In the genomic region with DNA sequence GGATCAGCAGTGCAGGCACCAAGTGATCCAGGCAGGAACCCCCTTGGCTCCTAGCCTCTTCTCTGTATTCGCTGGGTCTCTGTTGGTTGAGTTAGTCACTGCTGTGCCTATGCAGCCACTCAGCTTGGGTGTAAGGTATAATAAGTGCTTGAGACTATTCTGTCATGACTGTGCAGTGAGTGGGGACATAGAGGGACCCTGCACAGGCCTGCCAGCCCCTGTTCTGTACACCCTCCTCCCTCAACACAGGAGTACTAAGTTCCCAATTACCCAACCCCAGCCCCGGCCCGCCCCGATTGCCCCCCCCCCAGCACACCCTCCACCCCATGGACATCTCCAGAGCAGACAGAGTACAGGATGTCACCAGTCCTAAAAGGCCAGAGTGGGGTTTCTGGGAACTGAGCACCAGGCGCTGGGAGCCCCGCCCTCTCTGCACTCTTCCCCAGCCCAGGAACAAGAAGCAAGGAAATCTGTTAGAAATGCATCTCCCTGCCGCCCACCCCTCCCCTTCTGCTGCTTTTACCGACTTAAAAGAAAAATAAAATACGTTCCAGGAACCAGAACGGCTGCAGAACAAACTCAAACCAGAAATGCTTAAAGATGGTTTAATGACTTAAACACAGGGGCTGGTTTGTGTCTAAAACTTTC, we compare ENCODE assay signal across 21 mouse cellular contexts. TPM values are rescaled to one million over a fixed set of nuclear protein-coding genes. Genes with fewer than 3 reads are reported as not detected.
DNase-seq lines count a peak whose midpoint lies in the region; ATAC-seq and TF ChIP-seq lines count a peak whose summit lies in the region.
"Had no signal": no experiment of that assay in that cellular context is flagged by ENCODE, and none has a peak within 500 bp of the region (broad histone marks: within the 10 kb centered on the region; RNA-seq: fewer than 3 reads in every experiment).

No protein-coding gene starts in this region.

- no peak overlapping the region for H3K4me3 ChIP-seq in gastrocnemius, adult 2 months
- no peak overlapping the region for H3K4me3 ChIP-seq in neural tube, embryonic 13.5 days
- no peak overlapping the region; the same call in 1 of the 2 replicates for H3K4me3 ChIP-seq in limb, embryonic 10.5 days

- peak overlapping the region; percentile 46; the same call in 1 of the 2 replicates for H3K27ac ChIP-seq in gastrocnemius, adult 2 months
- no peak overlapping the region for H3K27ac ChIP-seq in neural tube, embryonic 13.5 days (replicated peaks)
- H3K27ac ChIP-seq in limb, embryonic 10.5 days, result peak overlapping the region; percentile 66; the same call in 1 of the 2 replicates

- H3K9me3 ChIP-seq in neural tube, embryonic 13.5 days, result no peaks in the 10 kb centered on the region
- H3K9me3 ChIP-seq in limb, embryonic 10.5 days (replicated peaks), result no peaks in the 10 kb centered on the region

- ATAC-seq in neural tube, embryonic 13.5 days (ENCODE audit: low read depth), result peak; percentile 32; the same call in 1 of the 2 replicates
- ATAC-seq: liver, postnatal 0 days had no signal

- H3K36me3 ChIP-seq in neural tube, embryonic 13.5 days, result no peaks in the 10 kb centered on the region
- H3K36me3 ChIP-seq in limb, embryonic 10.5 days, result no peaks in the 10 kb centered on the region

- no peak for TF ChIP-seq CTCF in gastrocnemius, adult 2 months (IDR thresholded peaks at IDR 0.05)

- no peak overlapping the region for H3K4me2 ChIP-seq in neural tube, embryonic 13.5 days

- WGBS in neural tube, embryonic 13.5 days, result 47% methylated on average over 10 of the region's 10 CpGs
- 37% methylated on average over 10 of the region's 10 CpGs for WGBS in limb, embryonic 10.5 days

- H3K27me3 ChIP-seq in neural tube, embryonic 13.5 days, result 0 out of 2 replicates have a peak, but pooled peaks cover 2% of the 10 kb centered on the region
- H3K27me3 ChIP-seq in limb, embryonic 10.5 days (ENCODE audit: low read depth, poor library complexity, severe bottlenecking), result peaks cover 48% of the 10 kb centered on the region; the same call in 1 of the 2 replicates

- intact Hi-C loops in gastrocnemius, adult 2 months (cut with DNase I), result no loop called here

- no peak for DNase-seq in gastrocnemius, adult 2 months
- DNase-seq in gastrocnemius, postnatal 10 days, result no peak
- no peak for DNase-seq in neural tube, embryonic 10.5 days (ENCODE audit: extremely low spot score, low spot score)
- no peak for DNase-seq in limb, embryonic 10.5 days (ENCODE audit: low spot score)
- peak; percentile 47 for DNase-seq in yolk sac, embryonic 10.5 days (ENCODE audit: low spot score)
- DNase-seq in spleen, adult 18-20 months, result no peak
- DNase-seq in right cerebral cortex, adult 18-20 months, result no peak
- DNase-seq: adrenal gland, postnatal 36 days; cerebellum, adult 18-20 months; heart, postnatal 36 days; kidney, adult 11 months; liver, postnatal 0 days; thymus, adult 18-20 months had no signal

- peaks cover 12% of the 10 kb centered on the region for H3K4me1 ChIP-seq in neural tube, embryonic 13.5 days (replicated peaks)
- H3K4me1 ChIP-seq in limb, embryonic 10.5 days, result peaks cover 33% of the 10 kb centered on the region

- no peak overlapping the region for H3K9ac ChIP-seq in neural tube, embryonic 13.5 days
- H3K9ac ChIP-seq: liver, postnatal 0 days had no signal

RNA-seq across cellular contexts. Expression of a gene that starts 24.8 kb away (rescaled TPM):
- not detected for total RNA-seq in gastrocnemius, adult 2 months (2021)
- not detected for total RNA-seq in gastrocnemius, postnatal 10 days (2021)
- polyA plus RNA-seq in neural tube, embryonic 13.5 days (2015; fragmentation: Nextera tagmentation; extraction: Ambion mirVana), result 0.37 TPM in 1 of 2 replicates, not detected in the other
- polyA plus RNA-seq in limb, embryonic 10.5 days (2016; fragmentation: Nextera tagmentation; extraction: Ambion mirVana), result not detected in 2 replicates
- total RNA-seq: adrenal gland, postnatal 36 days; ES-E14; gastrocnemius, adult 18-20 months; heart, postnatal 36 days; left cerebral cortex, postnatal 25 days; megakaryocyte, adult 5-6 weeks had no signal
- polyA plus RNA-seq: large intestine, adult 2 months; liver, postnatal 0 days; neural tube, embryonic 11.5 days; spleen, adult 2 months had no signal

RNA-seq across cellular contexts. Expression of a gene that starts 26.2 kb away (rescaled TPM):
- total RNA-seq in gastrocnemius, adult 2 months (2021), result not detected
- total RNA-seq in gastrocnemius, postnatal 10 days (2021), result not detected
- polyA plus RNA-seq in neural tube, embryonic 13.5 days (2015; fragmentation: Nextera tagmentation; extraction: Ambion mirVana), result not detected in 2 replicates
- not detected in 2 replicates for polyA plus RNA-seq in limb, embryonic 10.5 days (2016; fragmentation: Nextera tagmentation; extraction: Ambion mirVana)
- total RNA-seq: adrenal gland, postnatal 36 days; ES-E14; gastrocnemius, adult 18-20 months; heart, postnatal 36 days; left cerebral cortex, postnatal 25 days; megakaryocyte, adult 5-6 weeks had no signal
- polyA plus RNA-seq: large intestine, adult 2 months; liver, postnatal 0 days; neural tube, embryonic 11.5 days; spleen, adult 2 months had no signal
